Mouse (Mus musculus): ENCODE data around the gene Dap. TPM values are rescaled to one million over a fixed set of nuclear protein-coding genes. Genes with fewer than 3 reads are reported as not detected.

Dap gene
- total RNA-seq (2015; ENCODE audit: low replicate concordance): 24.0 and 34.2 TPM in 2 replicates
- total RNA-seq (2017; ENCODE audit: low replicate concordance): 11.8 and 15.6 TPM in 2 replicates

- peak; percentile 98 for ATAC-seq (replicated peaks; ENCODE audit: low FRiP score, poor library complexity, severe bottlenecking)
These were observed at the start of gene Dap for GRCm38 (mm10) chr15:31224135-31224761. Gene Dap (plus strand): TSS chr15:31224314.

GRCm38 (mm10) chr15:31176566-31176965, 47.5 kb upstream of the Dap start:
- ATAC-seq (replicated peaks; ENCODE audit: low FRiP score, poor library complexity, severe bottlenecking): no peak

- ATAC-seq (replicated peaks; ENCODE audit: low FRiP score, poor library complexity, severe bottlenecking): no peak
These were observed 39.3 kb upstream of the Dap start for GRCm38 (mm10) chr15:31184651-31185443.

GRCm38 (mm10) chr15:31185506-31185905, 38.6 kb upstream of the Dap start:
- no peak for ATAC-seq (replicated peaks; ENCODE audit: low FRiP score, poor library complexity, severe bottlenecking)

- ATAC-seq (replicated peaks; ENCODE audit: low FRiP score, poor library complexity, severe bottlenecking): no peak
These were observed 37.7 kb upstream of the Dap start for GRCm38 (mm10) chr15:31186371-31186901.

- ATAC-seq (replicated peaks; ENCODE audit: low FRiP score, poor library complexity, severe bottlenecking): no peak
These were observed 31.6 kb upstream of the Dap start for GRCm38 (mm10) chr15:31192563-31192962.

- no peak for ATAC-seq (replicated peaks; ENCODE audit: low FRiP score, poor library complexity, severe bottlenecking)
These were observed 28.3 kb upstream of the Dap start for GRCm38 (mm10) chr15:31195776-31196175.

GRCm38 (mm10) chr15:31207346-31208093, 16.6 kb upstream of the Dap start:
- ATAC-seq (replicated peaks; ENCODE audit: low FRiP score, poor library complexity, severe bottlenecking): no peak

- no peak for ATAC-seq (replicated peaks; ENCODE audit: low FRiP score, poor library complexity, severe bottlenecking)
These were observed 12.2 kb upstream of the Dap start for GRCm38 (mm10) chr15:31211910-31212309.

- peak; percentile 54 for ATAC-seq (replicated peaks; ENCODE audit: low FRiP score, poor library complexity, severe bottlenecking)
These were observed 10.4 kb upstream of the Dap start for GRCm38 (mm10) chr15:31213619-31214270.

- ATAC-seq (replicated peaks; ENCODE audit: low FRiP score, poor library complexity, severe bottlenecking): no peak
These were observed 1.9 kb upstream of the Dap start for GRCm38 (mm10) chr15:31222216-31222615.

GRCm38 (mm10) chr15:31223596-31224134, 449 bp upstream of the Dap start:
- ATAC-seq (replicated peaks; ENCODE audit: low FRiP score, poor library complexity, severe bottlenecking): peak; percentile 4; the same call in 1 of the 2 replicates

- ATAC-seq (replicated peaks; ENCODE audit: low FRiP score, poor library complexity, severe bottlenecking): peak; percentile 49
These were observed 910 bp downstream of the Dap start for GRCm38 (mm10) chr15:31224806-31225642.

GRCm38 (mm10) chr15:31225643-31226325, 1.7 kb downstream of the Dap start:
- ATAC-seq (replicated peaks; ENCODE audit: low FRiP score, poor library complexity, severe bottlenecking): no peak

GRCm38 (mm10) chr15:31226464-31226863, 2.4 kb downstream of the Dap start:
- no peak for ATAC-seq (replicated peaks; ENCODE audit: low FRiP score, poor library complexity, severe bottlenecking)

- ATAC-seq (replicated peaks; ENCODE audit: low FRiP score, poor library complexity, severe bottlenecking): no peak
These were observed 3.7 kb downstream of the Dap start for GRCm38 (mm10) chr15:31227793-31228192.

GRCm38 (mm10) chr15:31233006-31233405, 8.9 kb downstream of the Dap start:
- no peak for ATAC-seq (replicated peaks; ENCODE audit: low FRiP score, poor library complexity, severe bottlenecking)

All from erythroblast, adult 5-6 weeks (primary cell).